Mouse (Mus musculus) G1E (cell line): Measurements from ENCODE around the gene Tnnt3. TPM values are rescaled to one million over a fixed set of nuclear protein-coding genes. Genes with fewer than 3 reads are reported as not detected.

Experiments used
- ATAC-seq: 2 replicates; pipeline ENCODE4 v1.8.0; 2016; ENCODE audit warnings: mild to moderate bottlenecking; ENCODE audit not compliant: insufficient number of reproducible peaks, poor library complexity, low FRiP score, severe bottlenecking; ENCODE audit errors: extremely low read depth
- DNase-seq: peaks from one replicate; pipeline ENCODE4 v3.0.0; 2012; ENCODE audit warnings: low spot score
- H3K27me3 ChIP-seq: 2 replicates; pipeline ENCODE4 v1.6.1; 2012; ENCODE audit warnings: mild to moderate bottlenecking, low read length, inconsistent platforms; ENCODE audit not compliant: insufficient read depth
- H3K36me3 ChIP-seq: replicated peaks from 2 replicates; pipeline ENCODE3; 2012; ENCODE audit warnings: mild to moderate bottlenecking, inconsistent platforms
- H3K4me1 ChIP-seq: 2 replicates; pipeline ENCODE4 v1.6.1; 2012; ENCODE audit warnings: low read depth, low read length, inconsistent platforms, mixed read lengths; ENCODE audit not compliant: insufficient read depth
- H3K4me3 ChIP-seq: 2 replicates; pipeline ENCODE4 v1.5.1; 2012; ENCODE audit warnings: low read depth, mild to moderate bottlenecking, inconsistent platforms, low read length, moderate library complexity, mixed read lengths
- H3K9me3 ChIP-seq: replicated peaks from 2 replicates; pipeline ENCODE4 v1.6.1; 2012; ENCODE audit warnings: inconsistent platforms
- CTCF ChIP-seq: IDR thresholded peaks from 2 replicates; pipeline ENCODE4 v1.5.1; 2012; ENCODE audit warnings: low read depth, low read length, inconsistent platforms, mixed read lengths
- GATA1 ChIP-seq: IDR thresholded peaks from 2 replicates; pipeline ENCODE4 v1.6.1; 2012; ENCODE audit warnings: borderline replicate concordance, low read length, inconsistent platforms, mixed read lengths
- GATA2 ChIP-seq: IDR thresholded peaks from 2 replicates; pipeline ENCODE4 v1.6.1; 2012; ENCODE audit warnings: low read depth, low read length, inconsistent platforms, borderline replicate concordance
- POLR2AphosphoS5 ChIP-seq: IDR thresholded peaks from 2 replicates; pipeline ENCODE4 v1.6.1; 2012; ENCODE audit warnings: low read depth, low read length, inconsistent platforms; ENCODE audit not compliant: insufficient replicate concordance
- TAL1 ChIP-seq: conservative IDR thresholded peaks from 2 replicates; pipeline ENCODE4 v1.6.1; 2012; ENCODE audit warnings: low read depth, low read length, inconsistent platforms, mixed read lengths
- polyA plus RNA-seq: library from polyadenylated mRNA; stranded (reverse); fragments of >175 nt; gene quantifications from 2 replicates; pipeline ENCODE4 v1.2.3, GENCODE M21; 2012
- total RNA-seq, 2 experiments: library from RNA; stranded (forward) in 1 of 2; stranded (reverse) in 1 of 2; fragments of 200-1000 nt in 1 of 2; fragments of >200 nt in 1 of 2; fragmentation: Nextera tagmentation in 1 of 2; gene quantifications; 2 replicates each; pipeline ENCODE4 v1.2.3; 2014 to 2017

Gene Tnnt3
- total and polyA plus RNA-seq, 3 experiments: not detected

DNA sequence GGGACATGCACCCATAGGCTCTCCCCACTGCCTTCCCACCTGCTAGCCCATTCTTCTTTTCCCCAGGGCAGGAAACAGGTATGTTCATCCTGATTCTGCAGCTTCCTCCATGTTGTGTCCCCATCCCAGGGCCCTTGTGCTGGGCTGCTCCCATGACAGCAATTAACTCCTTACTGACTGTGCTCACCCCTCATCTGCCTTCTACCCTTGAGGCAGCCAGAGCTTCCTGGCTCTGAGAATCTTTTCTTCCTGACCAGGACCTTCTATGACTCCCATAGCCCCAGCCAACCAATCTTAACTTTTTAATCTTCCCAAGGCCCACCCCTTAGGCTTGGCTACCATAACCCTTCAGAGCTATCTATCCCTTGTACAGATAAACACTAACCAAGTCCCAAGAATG is 19.3 kb upstream of the Tnnt3 start:
- H3K9me3 ChIP-seq: no peaks in the 10 kb centered on the region
- no peaks in the 10 kb centered on the region for H3K4me1 ChIP-seq
- H3K27me3 ChIP-seq: peaks cover 25% of the 10 kb centered on the region
- TF ChIP-seq GATA1: no peak
- no peak for TF ChIP-seq TAL1
- no peak for TF ChIP-seq CTCF
- no peak for TF ChIP-seq GATA2
- TF ChIP-seq POLR2AphosphoS5: no peak
- DNase-seq: no peak
- no peak for ATAC-seq
- H3K4me3 ChIP-seq: no peak overlapping the region
- H3K36me3 ChIP-seq: no peaks in the 10 kb centered on the region

DNA sequence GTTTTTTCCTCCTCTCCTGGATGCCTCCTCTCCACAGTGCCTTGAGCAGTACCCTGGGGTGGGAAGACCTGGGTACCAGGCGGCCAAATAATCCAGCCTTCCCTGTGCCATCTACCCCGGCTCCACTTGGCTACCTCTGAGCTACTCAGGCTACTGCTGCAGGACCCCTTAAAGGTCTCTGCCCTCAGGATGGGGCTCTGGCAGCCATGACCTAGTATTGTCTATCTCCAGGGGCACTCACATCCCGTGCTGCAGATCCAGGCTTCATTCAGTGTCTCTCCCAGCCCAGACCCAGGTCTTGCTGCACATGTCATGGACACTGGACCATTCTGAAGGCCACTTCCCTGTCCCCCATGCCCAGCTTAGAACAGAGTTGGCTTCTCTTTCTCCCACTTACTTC is 18.8 kb upstream of the Tnnt3 start:
- Histone ChIP-seq H3K9me3 (no peaks in the 10 kb centered on the region), H3K4me3 (no peak overlapping the region), H3K27me3 (peaks cover 23% of the 10 kb centered on the region), H3K4me1 (no peaks in the 10 kb centered on the region), H3K36me3 (no peaks in the 10 kb centered on the region)
- TF ChIP-seq TAL1 (no peak), POLR2AphosphoS5 (no peak), GATA2 (no peak), CTCF (no peak), GATA1 (no peak)
- ATAC-seq: no peak
- DNase-seq: no peak

DNA sequence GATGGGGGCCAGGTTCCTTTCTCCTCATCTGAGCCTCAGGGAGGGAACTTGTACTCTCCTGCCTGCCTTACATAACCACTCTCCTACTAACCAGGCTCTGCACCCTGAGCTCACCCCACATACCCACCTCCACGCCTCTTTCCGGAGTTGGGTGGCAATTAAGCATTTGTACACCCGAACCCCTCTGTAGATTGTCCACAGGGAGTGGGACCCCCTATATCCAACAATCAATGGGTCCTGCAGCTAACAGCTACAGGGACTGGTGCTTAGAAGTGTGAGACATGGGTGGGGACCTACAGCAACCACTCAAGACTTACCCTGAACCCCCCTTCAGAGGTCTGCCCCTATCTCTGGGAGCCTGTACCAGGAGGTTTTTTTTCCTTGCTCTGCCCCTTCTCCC is 18.0 kb upstream of the Tnnt3 start:
- Histone ChIP-seq H3K9me3 (no peaks in the 10 kb centered on the region), H3K4me3 (no peak overlapping the region), H3K27me3 (peaks cover 24% of the 10 kb centered on the region), H3K4me1 (no peaks in the 10 kb centered on the region), H3K36me3 (no peaks in the 10 kb centered on the region)
- no peak for DNase-seq
- ATAC-seq: no peak
- TF ChIP-seq GATA1 (no peak), GATA2 (no peak), CTCF (no peak), POLR2AphosphoS5 (no peak), TAL1 (no peak)

GRCm38 (mm10) chr7:142481186-142481567 is 17.5 kb upstream of the Tnnt3 start:
- H3K36me3 ChIP-seq: no peaks in the 10 kb centered on the region
- no peak for TF ChIP-seq GATA1
- peak; percentile 51 for TF ChIP-seq CTCF
- H3K9me3 ChIP-seq: no peaks in the 10 kb centered on the region
- peaks cover 24% of the 10 kb centered on the region for H3K27me3 ChIP-seq
- no peak for ATAC-seq
- DNase-seq: no peak
- no peak overlapping the region for H3K4me3 ChIP-seq
- no peaks in the 10 kb centered on the region for H3K4me1 ChIP-seq

DNA sequence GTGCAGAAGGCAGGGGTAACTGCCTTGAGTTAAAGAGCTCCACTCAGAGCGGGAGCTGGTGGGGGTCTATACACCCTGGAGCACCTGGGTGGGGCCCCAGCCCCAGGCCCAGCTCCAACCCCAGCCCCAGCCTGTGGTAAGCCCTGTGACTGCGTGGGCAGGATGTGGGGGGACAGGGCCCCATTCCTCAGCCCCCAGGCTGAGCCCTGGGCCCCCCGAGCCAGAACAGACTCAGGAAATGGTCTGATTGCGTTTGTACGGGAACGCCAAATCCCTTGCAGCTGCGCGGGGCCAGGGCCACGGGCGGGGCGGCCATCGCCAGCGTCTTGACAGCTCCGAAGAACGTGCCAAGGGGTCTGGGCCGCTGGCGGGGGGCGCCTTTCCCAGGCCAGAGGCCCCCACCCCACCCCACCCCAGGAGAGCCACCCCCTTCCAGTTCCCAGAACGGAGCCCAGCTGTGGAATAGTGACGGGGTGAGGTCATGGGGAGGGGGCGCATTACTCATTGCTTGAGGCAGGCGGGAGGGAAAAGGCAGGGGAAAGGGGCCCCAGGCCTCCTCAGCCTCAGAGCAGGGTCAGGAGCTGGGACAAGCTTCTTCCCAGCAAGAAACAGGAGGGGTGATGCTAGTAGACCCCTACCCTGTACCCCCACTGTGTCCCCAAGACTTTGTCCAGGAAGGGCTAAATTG is 16.9 kb upstream of the Tnnt3 start:
- TF ChIP-seq CTCF: no peak
- TF ChIP-seq GATA1: no peak
- no peak for TF ChIP-seq POLR2AphosphoS5
- TF ChIP-seq TAL1: no peak
- no peak overlapping the region for H3K4me3 ChIP-seq
- no peaks in the 10 kb centered on the region for H3K4me1 ChIP-seq
- H3K36me3 ChIP-seq: no peaks in the 10 kb centered on the region
- H3K9me3 ChIP-seq: no peaks in the 10 kb centered on the region
- H3K27me3 ChIP-seq: peaks cover 22% of the 10 kb centered on the region
- no peak for ATAC-seq
- DNase-seq: no peak

DNA sequence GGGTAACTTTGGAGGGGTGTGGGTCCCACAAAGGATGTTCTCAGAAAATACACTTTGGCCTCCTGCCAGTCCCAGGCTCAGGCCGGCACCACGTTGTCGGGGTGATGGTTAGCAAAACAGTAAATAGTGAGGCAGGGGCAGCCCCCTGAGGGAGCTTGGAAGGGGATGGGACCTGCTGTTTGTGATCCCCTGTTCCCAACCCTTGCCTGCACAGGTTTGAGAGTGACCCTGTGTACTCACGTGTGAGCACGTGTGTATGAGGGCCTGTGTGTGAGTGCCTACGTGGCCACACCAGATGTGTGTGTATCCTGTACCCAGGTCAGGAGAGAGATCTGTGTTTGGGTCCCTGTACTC is 16.4 kb upstream of the Tnnt3 start:
- no peak overlapping the region for H3K4me3 ChIP-seq
- TF ChIP-seq CTCF (no peak), TAL1 (no peak), GATA2 (no peak), POLR2AphosphoS5 (no peak), GATA1 (no peak)
- H3K36me3 ChIP-seq: no peaks in the 10 kb centered on the region
- ATAC-seq (no peak), DNase-seq (no peak)
- H3K4me1 ChIP-seq: no peaks in the 10 kb centered on the region
- peaks cover 25% of the 10 kb centered on the region for H3K27me3 ChIP-seq
- H3K9me3 ChIP-seq: no peaks in the 10 kb centered on the region

GRCm38 (mm10) chr7:142483136-142483535 is 15.5 kb upstream of the Tnnt3 start:
- ATAC-seq: no peak
- H3K36me3 ChIP-seq: no peaks in the 10 kb centered on the region
- H3K4me3 ChIP-seq: no peak overlapping the region
- peaks cover 31% of the 10 kb centered on the region for H3K27me3 ChIP-seq
- H3K9me3 ChIP-seq: no peaks in the 10 kb centered on the region
- DNase-seq: no peak
- TF ChIP-seq CTCF: no peak
- no peak for TF ChIP-seq POLR2AphosphoS5
- no peak for TF ChIP-seq GATA1
- TF ChIP-seq GATA2: no peak
- no peak for TF ChIP-seq TAL1
- H3K4me1 ChIP-seq: no peaks in the 10 kb centered on the region
